Mouse (Mus musculus): ENCODE measurements around the gene Zmiz1. TPM values are rescaled to one million over a fixed set of nuclear protein-coding genes. Genes with fewer than 3 reads are reported as not detected.

Zmiz1 gene
- polyA plus RNA-seq, 1 experiment from 2014 or later, result 4.3 TPM

DNA sequence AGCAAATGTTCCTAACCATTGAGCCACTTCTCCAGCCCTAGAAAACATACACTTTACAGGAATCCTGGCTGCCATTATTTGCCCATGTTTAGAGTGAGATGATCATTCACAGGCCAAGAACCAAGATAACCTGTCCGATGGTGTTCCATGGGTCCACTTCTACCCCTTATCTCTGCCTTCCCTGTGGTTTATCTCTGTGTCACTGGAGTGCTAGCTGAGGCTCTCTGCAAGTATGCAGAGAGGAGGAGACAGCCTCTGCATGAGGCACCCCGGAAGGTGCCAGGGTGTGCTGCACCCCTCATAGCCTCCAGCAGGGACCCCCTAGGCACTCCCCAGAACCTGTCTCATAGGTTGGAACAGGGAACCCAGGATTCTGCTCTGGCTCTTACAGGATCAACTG is 108.9 kb downstream of the Zmiz1 start:
- H3K9ac ChIP-seq (replicated peaks), result no peak overlapping the region
- no peaks in the 10 kb centered on the region for H3K9me3 ChIP-seq (ENCODE audit: low read length)
- 58% methylated on average over 2 of the region's 2 CpGs for WGBS (ENCODE audit: insufficient replicate concordance)
- H3K27me3 ChIP-seq (ENCODE audit: insufficient read depth, low read length), result no peaks in the 10 kb centered on the region
- H3K36me3 ChIP-seq (replicated peaks; ENCODE audit: insufficient read depth, low read length), result peaks cover 13% of the 10 kb centered on the region
- no peak overlapping the region for H3K4me2 ChIP-seq (ENCODE audit: low read depth, low read length)
- H3K4me1 ChIP-seq (ENCODE audit: insufficient read depth), result no peaks in the 10 kb centered on the region
- no peak overlapping the region for H3K4me3 ChIP-seq (ENCODE audit: low read depth, low read length)
- no peak overlapping the region for H3K27ac ChIP-seq (ENCODE audit: low read depth)
- TF ChIP-seq CTCF (IDR thresholded peaks at IDR 0.05; ENCODE audit: low read depth) (no peak), EP300 (IDR thresholded peaks at IDR 0.05; ENCODE audit: low read depth) (no peak)
- no peak for ATAC-seq
- no peak for DNase-seq

- Histone ChIP-seq H3K27me3 (ENCODE audit: insufficient read depth, low read length) (no peaks in the 10 kb centered on the region), H3K27ac (ENCODE audit: low read depth) (no peak overlapping the region), H3K9ac (replicated peaks) (no peak overlapping the region), H3K4me1 (ENCODE audit: insufficient read depth) (peaks cover 5% of the 10 kb centered on the region; the same call in 1 of the 2 replicates), H3K4me3 (ENCODE audit: low read depth, low read length) (no peak overlapping the region), H3K36me3 (replicated peaks; ENCODE audit: insufficient read depth, low read length) (peaks cover 52% of the 10 kb centered on the region), H3K4me2 (ENCODE audit: low read depth, low read length) (no peak overlapping the region), H3K9me3 (ENCODE audit: low read length) (no peaks in the 10 kb centered on the region)
- DNase-seq, result no peak
- 71% methylated on average over 16 of the region's 16 CpGs for WGBS (ENCODE audit: insufficient replicate concordance)
- TF ChIP-seq CTCF (IDR thresholded peaks at IDR 0.05; ENCODE audit: low read depth), result no peak
- ATAC-seq, result no peak
Observed at GRCm38 (mm10) chr14:25574047-25574870, 115.3 kb downstream of the Zmiz1 start.

GRCm38 (mm10) chr14:25576642-25577041 is 117.7 kb downstream of the Zmiz1 start:
- no peak overlapping the region for H3K4me2 ChIP-seq (ENCODE audit: low read depth, low read length)
- TF ChIP-seq CTCF (IDR thresholded peaks at IDR 0.05; ENCODE audit: low read depth) (no peak), EP300 (IDR thresholded peaks at IDR 0.05; ENCODE audit: low read depth) (no peak)
- H3K9ac ChIP-seq (replicated peaks), result no peak overlapping the region
- no peaks in the 10 kb centered on the region for H3K9me3 ChIP-seq (ENCODE audit: low read length)
- DNase-seq (no peak), ATAC-seq (no peak)
- H3K4me3 ChIP-seq (ENCODE audit: low read depth, low read length), result no peak overlapping the region
- peaks cover 63% of the 10 kb centered on the region for H3K36me3 ChIP-seq (replicated peaks; ENCODE audit: insufficient read depth, low read length)
- H3K4me1 ChIP-seq (ENCODE audit: insufficient read depth), result peaks cover 5% of the 10 kb centered on the region; the same call in 1 of the 2 replicates
- WGBS (ENCODE audit: insufficient replicate concordance), result 62% methylated on average over 3 of the region's 3 CpGs
- no peaks in the 10 kb centered on the region for H3K27me3 ChIP-seq (ENCODE audit: insufficient read depth, low read length)
- no peak overlapping the region for H3K27ac ChIP-seq (ENCODE audit: low read depth)

GRCm38 (mm10) chr14:25577431-25577830 is 118.4 kb downstream of the Zmiz1 start:
- Histone ChIP-seq H3K9me3 (ENCODE audit: low read length) (no peaks in the 10 kb centered on the region), H3K4me3 (ENCODE audit: low read depth, low read length) (no peak overlapping the region), H3K4me2 (ENCODE audit: low read depth, low read length) (no peak overlapping the region), H3K36me3 (replicated peaks; ENCODE audit: insufficient read depth, low read length) (peaks cover 61% of the 10 kb centered on the region), H3K27me3 (ENCODE audit: insufficient read depth, low read length) (no peaks in the 10 kb centered on the region), H3K4me1 (ENCODE audit: insufficient read depth) (peaks cover 5% of the 10 kb centered on the region; the same call in 1 of the 2 replicates), H3K27ac (ENCODE audit: low read depth) (no peak overlapping the region; the same call in 1 of the 2 replicates), H3K9ac (replicated peaks) (no peak overlapping the region)
- TF ChIP-seq EP300 (IDR thresholded peaks at IDR 0.05; ENCODE audit: low read depth), result no peak
- TF ChIP-seq CTCF (IDR thresholded peaks at IDR 0.05; ENCODE audit: low read depth), result no peak
- DNase-seq (no peak), ATAC-seq (peak; percentile 40; the same call in 1 of the 2 replicates)
- 44% methylated on average over 3 of the region's 3 CpGs for WGBS (ENCODE audit: insufficient replicate concordance)

DNA sequence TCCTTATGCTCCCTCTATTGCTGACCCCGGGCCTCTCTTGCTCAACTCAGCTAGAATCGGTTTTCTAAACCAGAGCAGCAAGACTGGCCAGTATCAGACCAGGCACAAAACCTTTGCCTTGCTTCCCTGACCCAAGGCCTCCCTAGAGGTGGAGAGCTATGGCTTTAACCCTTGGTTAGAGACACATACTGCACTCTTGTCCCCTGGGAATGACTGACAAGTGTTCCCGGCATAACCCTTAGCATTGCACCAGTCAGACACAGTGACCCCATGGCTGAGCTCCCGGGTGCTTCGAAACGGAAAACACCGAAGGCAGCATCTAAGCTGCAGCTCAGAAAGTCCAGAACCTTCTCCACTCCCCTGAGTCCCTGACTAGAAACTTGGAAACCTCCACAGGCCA is 120.6 kb downstream of the Zmiz1 start:
- Histone ChIP-seq H3K36me3 (replicated peaks; ENCODE audit: insufficient read depth, low read length) (peaks cover 59% of the 10 kb centered on the region), H3K4me2 (ENCODE audit: low read depth, low read length) (no peak overlapping the region), H3K4me3 (ENCODE audit: low read depth, low read length) (no peak overlapping the region), H3K27me3 (ENCODE audit: insufficient read depth, low read length) (no peaks in the 10 kb centered on the region), H3K9me3 (ENCODE audit: low read length) (no peaks in the 10 kb centered on the region), H3K4me1 (ENCODE audit: insufficient read depth) (peaks cover 5% of the 10 kb centered on the region; the same call in 1 of the 2 replicates), H3K9ac (replicated peaks) (no peak overlapping the region), H3K27ac (ENCODE audit: low read depth) (no peak overlapping the region)
- ATAC-seq, result no peak
- TF ChIP-seq EP300 (IDR thresholded peaks at IDR 0.05; ENCODE audit: low read depth) (no peak), CTCF (IDR thresholded peaks at IDR 0.05; ENCODE audit: low read depth) (no peak)
- no peak for DNase-seq
- 81% methylated on average over 7 of the region's 7 CpGs for WGBS (ENCODE audit: insufficient replicate concordance)

DNA sequence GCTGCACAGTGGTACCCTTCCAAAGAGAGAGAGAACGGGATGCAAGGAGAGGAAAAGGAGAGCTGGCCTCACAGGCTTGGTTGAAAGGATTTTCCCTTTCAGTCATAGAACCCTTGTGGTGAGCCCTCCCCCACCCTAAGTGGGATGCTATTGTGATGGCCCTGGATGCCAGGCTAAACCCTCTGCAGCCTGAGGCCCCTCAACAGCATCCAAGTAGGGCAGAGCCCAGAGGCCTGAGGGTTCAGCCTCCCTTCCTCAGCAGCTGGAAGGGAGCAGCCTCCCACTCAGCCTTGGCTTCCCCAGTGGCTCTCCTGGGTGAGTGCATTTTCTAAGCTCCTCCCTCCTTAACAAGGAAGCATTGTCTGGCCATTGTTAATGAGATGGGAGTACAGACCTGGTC is 121.4 kb downstream of the Zmiz1 start:
- H3K4me3 ChIP-seq (ENCODE audit: low read depth, low read length), result no peak overlapping the region
- peaks cover 5% of the 10 kb centered on the region; the same call in 1 of the 2 replicates for H3K4me1 ChIP-seq (ENCODE audit: insufficient read depth)
- DNase-seq, result no peak
- no peak overlapping the region for H3K9ac ChIP-seq (replicated peaks)
- ATAC-seq, result no peak
- no peaks in the 10 kb centered on the region for H3K27me3 ChIP-seq (ENCODE audit: insufficient read depth, low read length)
- peaks cover 55% of the 10 kb centered on the region for H3K36me3 ChIP-seq (replicated peaks; ENCODE audit: insufficient read depth, low read length)
- WGBS (ENCODE audit: insufficient replicate concordance), result 75% methylated on average over 1 of the region's 1 CpGs
- no peak overlapping the region for H3K4me2 ChIP-seq (ENCODE audit: low read depth, low read length)
- no peaks in the 10 kb centered on the region for H3K9me3 ChIP-seq (ENCODE audit: low read length)
- no peak overlapping the region for H3K27ac ChIP-seq (ENCODE audit: low read depth)
- TF ChIP-seq EP300 (IDR thresholded peaks at IDR 0.05; ENCODE audit: low read depth) (no peak), CTCF (IDR thresholded peaks at IDR 0.05; ENCODE audit: low read depth) (no peak)
